Mouse (Mus musculus): ENCODE results near the gene Gtse1.

DNA sequence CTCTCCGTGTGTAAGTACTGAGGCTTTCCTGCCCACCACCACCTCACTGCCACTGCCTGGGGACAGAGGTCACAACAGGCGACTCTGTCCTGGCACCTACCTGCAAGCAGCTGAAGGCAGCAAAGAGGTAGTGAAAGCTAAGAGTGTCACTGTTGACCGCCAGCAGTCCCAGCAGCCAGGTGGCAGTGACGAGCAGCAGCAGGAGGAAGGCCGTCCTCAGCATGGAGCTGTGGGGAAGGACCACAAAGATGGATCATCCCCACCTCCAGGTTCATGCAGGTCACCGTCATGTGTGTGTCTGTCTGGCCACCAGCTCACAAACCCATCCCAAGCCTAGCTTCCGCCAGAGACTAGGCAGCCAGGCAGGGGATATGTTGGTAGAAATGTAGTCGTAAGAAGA, 44.3 kb downstream of the Gtse1 start:
- TF ChIP-seq POLR2A (IDR thresholded peaks at IDR 0.05; ENCODE audit: borderline replicate concordance, extremely low read depth, low read depth, low read length): no peak
- peak; percentile 42; the same call in 1 of the 2 replicates for TF ChIP-seq CTCF (IDR thresholded peaks at IDR 0.05; ENCODE audit: insufficient read depth, low read length)

Data from lung, adult 2 months (tissue).